Mouse (Mus musculus): ENCODE measurements around the gene Ccdc169.
A peak's percentile ranks its signal among the peaks of the same experiment; 100 is the strongest.

Ccdc169 gene

DNA sequence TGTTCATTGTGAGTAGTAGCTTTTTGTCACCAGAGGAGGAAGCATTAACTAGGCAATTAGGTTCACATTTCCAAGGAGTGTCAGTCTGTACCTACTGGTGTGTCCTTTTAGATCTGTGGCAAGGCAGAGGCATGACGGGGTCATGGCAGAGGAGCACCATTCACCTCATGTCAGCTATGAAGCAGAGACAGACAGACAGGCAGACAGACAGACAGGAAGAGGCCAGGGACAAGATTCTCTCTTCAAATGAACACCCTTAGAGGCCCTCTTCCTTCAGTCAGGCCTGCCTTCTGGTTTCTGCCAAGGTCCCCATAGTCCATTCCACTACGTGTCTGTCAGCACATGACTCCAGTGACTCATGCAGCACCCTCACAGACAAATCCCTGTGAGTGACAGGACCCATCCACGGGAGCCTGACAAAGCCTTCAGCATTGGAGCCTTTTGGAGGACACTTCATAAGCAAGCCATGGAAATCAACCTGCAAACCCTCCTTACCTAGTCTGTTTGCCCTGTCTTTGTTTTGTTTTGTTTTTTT, 14.7 kb upstream of the Ccdc169 start:
- DNase-seq (ENCODE audit: low spot score) = no peak

GRCm38 (mm10) chr3:55123064-55123463, 14.1 kb upstream of the Ccdc169 start:
- DNase-seq (ENCODE audit: low spot score) = no peak

DNA sequence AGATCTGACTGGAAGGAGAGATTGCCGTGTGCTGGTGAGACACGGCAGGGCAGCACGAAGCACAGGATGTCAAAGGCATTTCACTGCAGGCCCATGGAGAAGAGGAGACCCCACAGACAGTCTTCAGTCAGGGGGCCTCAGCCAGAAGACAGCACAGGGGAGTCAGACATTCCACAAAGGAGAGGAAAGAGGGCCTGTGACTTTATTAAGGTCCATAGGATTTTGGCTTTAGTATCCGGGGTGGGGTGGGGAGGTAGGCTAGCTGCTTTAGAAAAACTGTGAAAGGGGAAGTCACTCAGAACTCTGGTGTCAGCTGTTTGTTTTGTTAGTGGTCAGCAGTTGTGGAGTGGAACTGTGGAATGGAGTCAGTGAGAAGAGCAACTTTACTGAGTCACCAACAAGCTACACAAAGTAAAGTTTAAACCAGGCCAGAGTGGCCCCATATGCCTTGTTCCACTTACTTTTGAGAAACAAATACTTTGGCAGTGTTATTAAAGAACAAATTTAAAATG, 7.9 kb upstream of the Ccdc169 start:
- no peak for DNase-seq (ENCODE audit: low spot score)

GRCm38 (mm10) chr3:55131576-55132233, 5.4 kb upstream of the Ccdc169 start:
- no peak for DNase-seq (ENCODE audit: low spot score)

DNA sequence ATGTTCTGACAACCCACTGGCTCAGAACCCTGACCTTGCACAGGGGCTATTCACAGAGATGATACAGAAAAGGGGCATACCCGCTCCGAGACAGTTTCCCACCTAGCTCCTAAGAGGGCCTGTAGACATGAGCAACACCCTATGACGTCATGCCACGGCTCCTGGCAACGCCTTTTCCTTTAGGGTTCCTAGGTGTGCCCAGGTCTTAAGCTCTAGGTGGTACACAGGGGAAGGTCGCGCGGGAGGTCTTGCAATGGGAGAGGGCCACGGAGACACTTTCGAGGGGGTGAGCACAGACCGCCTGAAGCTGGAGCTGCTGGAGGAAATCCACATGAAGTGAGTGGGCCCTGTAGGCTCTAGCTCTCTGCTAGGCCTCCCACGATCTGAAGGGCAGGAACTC, 2.7 kb downstream of the Ccdc169 start:
- no peak for DNase-seq (ENCODE audit: low spot score)

DNA sequence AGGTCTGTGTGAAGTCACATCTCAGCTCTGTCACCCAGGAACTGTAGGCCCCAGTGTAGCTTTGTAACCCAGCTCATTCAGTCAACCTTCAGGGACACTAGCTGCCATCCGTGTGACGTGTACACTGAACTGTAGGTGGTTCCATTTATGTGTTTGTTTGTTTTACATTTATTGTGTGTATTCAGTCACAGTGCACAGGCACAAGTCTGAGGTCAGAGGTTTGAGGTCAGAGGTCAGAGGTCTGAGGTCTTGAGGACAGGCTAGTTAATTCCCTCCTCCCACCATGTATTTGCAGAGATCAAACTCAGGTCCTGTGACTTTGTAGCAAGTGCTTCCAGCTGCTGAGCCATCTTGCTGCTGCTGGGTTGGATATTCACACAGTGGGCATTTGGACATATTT, 4.3 kb downstream of the Ccdc169 start:
- DNase-seq (ENCODE audit: low spot score) = no peak

DNA sequence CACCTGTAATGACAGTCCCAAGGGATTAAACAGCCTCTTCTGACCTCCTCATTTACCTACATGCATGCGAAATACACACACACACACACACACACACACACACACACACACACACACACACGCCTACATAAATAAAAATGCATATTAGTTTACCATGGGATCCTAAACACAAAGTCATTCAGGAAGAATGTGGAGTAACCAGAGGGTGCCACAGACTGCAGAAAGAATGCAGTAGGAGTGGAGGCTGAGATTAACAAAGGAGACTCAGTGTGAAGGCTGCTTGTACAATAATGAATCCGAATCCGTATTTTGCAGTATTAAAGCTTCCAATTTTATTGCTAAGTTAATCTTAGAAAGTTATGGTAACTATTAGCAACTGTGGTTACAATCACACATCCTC, 7.8 kb downstream of the Ccdc169 start:
- DNase-seq (ENCODE audit: low spot score) = no peak

GRCm38 (mm10) chr3:55146441-55146840, 9.3 kb downstream of the Ccdc169 start:
- no peak for DNase-seq (ENCODE audit: low spot score)

- DNase-seq (ENCODE audit: low spot score) = no peak
Measured at GRCm38 (mm10) chr3:55147156-55147555, 10.0 kb downstream of the Ccdc169 start.

GRCm38 (mm10) chr3:55148091-55148490, 11.0 kb downstream of the Ccdc169 start:
- no peak for DNase-seq (ENCODE audit: low spot score)

DNA sequence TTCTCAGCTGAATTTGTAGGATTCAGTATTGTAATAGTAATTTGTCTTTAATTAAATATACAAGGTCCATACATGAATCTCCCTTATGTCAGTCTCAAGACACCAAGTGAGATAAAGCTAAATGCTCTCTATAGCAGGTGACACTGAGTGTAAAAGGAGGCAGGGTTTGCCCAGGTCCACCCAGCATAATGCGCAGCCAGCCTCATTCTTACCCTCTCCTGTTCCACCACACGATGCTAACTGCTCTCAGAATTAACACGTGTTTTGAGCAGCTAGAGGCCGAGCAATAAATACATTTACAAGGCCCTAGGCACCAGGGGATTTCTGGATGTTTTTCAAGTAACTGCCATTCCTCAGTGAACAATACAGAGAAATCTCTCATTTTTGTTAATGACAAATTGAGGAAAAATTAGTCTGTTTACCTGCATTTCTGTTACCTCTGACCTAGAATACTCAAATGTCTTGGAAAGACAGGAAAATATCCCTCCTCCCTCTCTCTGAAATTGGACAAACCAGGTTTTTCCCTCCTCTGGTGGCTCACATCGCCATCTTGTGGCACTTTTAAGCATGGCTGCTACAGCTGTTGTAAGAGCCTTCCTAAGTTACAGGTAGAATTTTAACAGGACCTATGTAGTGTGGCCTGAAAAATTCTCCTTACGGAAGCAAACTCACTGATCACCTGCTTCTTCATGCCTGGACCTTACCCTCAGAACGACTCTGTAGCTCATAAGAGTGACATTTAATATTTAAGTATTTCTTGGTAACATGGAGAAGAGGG, 14.7 kb downstream of the Ccdc169 start:
- DNase-seq (ENCODE audit: low spot score) = peak; percentile 82

- peak; percentile 83 for DNase-seq (ENCODE audit: low spot score)
Measured at GRCm38 (mm10) chr3:55152673-55153334, 15.7 kb downstream of the Ccdc169 start.

DNA sequence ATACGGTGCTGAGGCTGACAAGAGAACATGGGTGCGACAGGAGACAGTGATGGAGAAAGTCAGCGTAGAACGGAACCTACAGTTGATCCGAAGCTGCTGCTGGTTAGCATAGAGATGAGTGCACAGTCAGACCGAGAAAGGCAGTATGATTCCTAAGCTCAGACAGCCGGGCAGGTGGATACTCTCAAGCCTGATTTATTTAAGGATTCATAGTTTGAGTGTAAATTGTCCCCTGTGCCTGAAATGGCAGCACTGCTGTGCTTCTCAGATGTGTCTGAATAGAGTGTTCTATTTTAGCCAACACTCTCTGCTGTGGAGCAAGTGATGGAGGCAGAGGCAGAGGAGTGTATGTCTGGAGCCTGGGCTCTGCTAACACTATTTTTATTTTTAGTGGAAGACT, 17.0 kb downstream of the Ccdc169 start:
- no peak for DNase-seq (ENCODE audit: low spot score)

- no peak for DNase-seq (ENCODE audit: low spot score)
Measured at GRCm38 (mm10) chr3:55157413-55157812, 20.3 kb downstream of the Ccdc169 start.

GRCm38 (mm10) chr3:55161144-55161543, 24.0 kb downstream of the Ccdc169 start:
- peak; percentile 15 for DNase-seq (ENCODE audit: low spot score)

GRCm38 (mm10) chr3:55163510-55163909, 26.4 kb downstream of the Ccdc169 start:
- no peak for DNase-seq (ENCODE audit: low spot score)

DNA sequence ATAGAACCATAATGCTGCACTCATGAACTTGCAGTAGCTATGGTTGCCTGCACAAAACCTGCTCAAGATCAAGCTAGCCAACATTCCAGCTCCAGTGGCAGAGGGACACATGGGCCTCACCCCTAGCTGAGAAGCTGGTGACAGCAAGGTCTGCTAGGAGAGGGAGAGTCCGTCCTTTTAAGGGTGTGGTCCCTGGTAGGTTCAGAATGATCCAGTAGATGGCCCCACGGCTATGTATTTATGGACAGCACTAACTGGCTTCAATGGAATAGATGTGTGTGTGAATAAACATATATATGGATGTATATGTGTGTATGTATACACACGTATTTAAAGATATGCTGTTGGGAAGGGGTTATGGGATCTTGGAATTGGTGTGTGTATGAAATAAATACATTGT, 35.3 kb downstream of the Ccdc169 start:
- no peak for DNase-seq (ENCODE audit: low spot score)

DNA sequence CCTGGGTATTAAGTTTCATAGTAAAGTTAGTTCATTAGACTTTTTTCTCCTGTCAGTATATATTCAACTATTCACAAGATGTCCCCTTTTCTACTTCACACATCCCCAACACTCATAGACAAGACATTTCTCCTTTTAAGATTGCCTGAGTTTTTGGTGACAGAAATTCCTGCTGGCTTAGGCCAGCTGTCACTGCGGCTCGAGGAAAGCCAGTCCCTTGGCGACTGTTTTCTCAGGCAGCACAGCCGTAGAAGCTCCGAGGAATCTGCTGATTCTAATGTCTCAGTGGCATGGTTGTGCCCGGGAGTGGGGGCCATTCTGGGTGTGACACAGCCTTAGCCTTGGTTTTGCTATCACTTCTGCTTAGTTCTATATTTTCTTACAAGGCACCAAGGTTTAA, 40.1 kb downstream of the Ccdc169 start:
- no peak for DNase-seq (ENCODE audit: low spot score)

GRCm38 (mm10) chr3:55181766-55182165, 44.6 kb downstream of the Ccdc169 start, which contains the start of gene Sohlh2:
Sohlh2 (plus strand) TSS chr3:55182028.
- no peak for DNase-seq (ENCODE audit: low spot score)

- DNase-seq (ENCODE audit: low spot score) = no peak
Measured at GRCm38 (mm10) chr3:55191668-55192067, 54.5 kb downstream of the Ccdc169 start.

GRCm38 (mm10) chr3:55193351-55193750, 56.2 kb downstream of the Ccdc169 start:
- DNase-seq (ENCODE audit: low spot score) = no peak

- DNase-seq (ENCODE audit: low spot score) = no peak
Measured at GRCm38 (mm10) chr3:55194792-55195191, 57.7 kb downstream of the Ccdc169 start.
